Mouse (Mus musculus) layer of hippocampus, adult 2 months (tissue): ENCODE results near the gene Yars. TPM values are rescaled to one million over a fixed set of nuclear protein-coding genes. Genes with fewer than 3 reads are reported as not detected.

ENCODE experiments used
- DNase-seq, 2 experiments: peaks; one replicate each; pipeline ENCODE4 v3.0.0; 2022; ENCODE audit warnings: low spot score in 2 of 2
- H3K27ac ChIP-seq: fragments of 200-600 bp; 2 replicates; pipeline ENCODE4 v1.8.1; 2022
- H3K4me3 ChIP-seq: fragments of 200-600 bp; 2 replicates; pipeline ENCODE4 v1.8.1; 2022; ENCODE audit warnings: mild to moderate bottlenecking
- CTCF ChIP-seq: fragments of 200-600 bp; conservative IDR thresholded peaks from 2 replicates; pipeline ENCODE4 v1.8.1; 2022; ENCODE audit warnings: antibody characterized with exemption, mild to moderate bottlenecking, moderate library complexity
- total RNA-seq, 2 experiments: library from RNA; stranded (reverse); gene quantifications; 2 replicates each; pipeline ENCODE4 v1.2.3; 2021

The Yars gene
- total RNA-seq, 2 experiments from 2014 or later = 93.4 to 95.1 TPM

- H3K27ac ChIP-seq = no peak overlapping the region
- no peak for TF ChIP-seq CTCF
- no peak for DNase-seq
- H3K4me3 ChIP-seq = no peak overlapping the region
These were observed 67.2 kb downstream of the Yars start for GRCm38 (mm10) chr4:129256450-129257380.

- Histone ChIP-seq H3K4me3 (no peak overlapping the region), H3K27ac (no peak overlapping the region)
- TF ChIP-seq CTCF = no peak
- DNase-seq = no peak
These were observed 69.5 kb downstream of the Yars start for GRCm38 (mm10) chr4:129259101-129259500.

GRCm38 (mm10) chr4:129260678-129261077 lies 71.1 kb downstream of the Yars start:
- TF ChIP-seq CTCF = no peak
- no peak for DNase-seq
- Histone ChIP-seq H3K27ac (no peak overlapping the region), H3K4me3 (no peak overlapping the region)

GRCm38 (mm10) chr4:129261196-129261595 lies 71.6 kb downstream of the Yars start, which contains the start of gene C77080:
Gene C77080, minus strand, starts transcription at chr4:129261404.
- no peak within 1 kb of the TSS for H3K27ac ChIP-seq
- no peak within 1 kb of the TSS for H3K4me3 ChIP-seq
- no peak for DNase-seq
- TF ChIP-seq CTCF = no peak

GRCm38 (mm10) chr4:129263225-129264021 lies 73.9 kb downstream of the Yars start:
- Histone ChIP-seq H3K27ac (peak overlapping the region; percentile 10; the same call in 1 of the 2 replicates), H3K4me3 (no peak overlapping the region)
- DNase-seq = peak in 1 of 2 experiments; percentile 29
- TF ChIP-seq CTCF = no peak

- Histone ChIP-seq H3K27ac (no peak overlapping the region), H3K4me3 (no peak overlapping the region)
- TF ChIP-seq CTCF = no peak
- no peak for DNase-seq
These were observed 76.6 kb downstream of the Yars start for GRCm38 (mm10) chr4:129266191-129266590.

- DNase-seq = no peak
- Histone ChIP-seq H3K4me3 (no peak overlapping the region), H3K27ac (no peak overlapping the region)
- TF ChIP-seq CTCF = no peak
These were observed 77.3 kb downstream of the Yars start for GRCm38 (mm10) chr4:129266821-129267220.

GRCm38 (mm10) chr4:129268698-129269097 lies 79.1 kb downstream of the Yars start:
- no peak overlapping the region for H3K4me3 ChIP-seq
- H3K27ac ChIP-seq = no peak overlapping the region
- no peak for DNase-seq
- no peak for TF ChIP-seq CTCF

Other genes starting within 250 kb of the Yars start
- gene Azin2, start 227.3 kb upstream of the Yars start, total RNA-seq = 10 to 100 TPM; 35.2 to 39.9 TPM
- 10 to 100 TPM; 26.1 to 29.1 TPM for gene Ak2, start 197.8 kb upstream of the Yars start, total RNA-seq
- 10 to 100 TPM; 41.0 to 42.4 TPM for gene Rnf19b, start 131.5 kb upstream of the Yars start, total RNA-seq
- not detected for gene Tmem54, start 84.2 kb upstream of the Yars start, total RNA-seq
- gene Hpca, start 67.7 kb upstream of the Yars start, total RNA-seq = 1,000 to 10,000 TPM; 2,418 to 2,601 TPM
- gene Fndc5, start 52.8 kb upstream of the Yars start, total RNA-seq = 10 to 100 TPM; 77.5 to 78.6 TPM
- 10 to 100 TPM; 33.6 to 36.0 TPM for gene S100pbp, start within 50 bp of the Yars start, total RNA-seq
- gene C77080, start 71.6 kb downstream of the Yars start, total RNA-seq = 1 to 10 TPM; 6.7 to 7.4 TPM
- gene Sync, start 97.9 kb downstream of the Yars start, total RNA-seq = 1 to 10 TPM in 1 of 2 experiments, under 1 TPM in 1; 0.98 to 1.1 TPM
- gene Rbbp4, start 145.6 kb downstream of the Yars start, total RNA-seq = 100 to 1,000 TPM; 117 to 130 TPM
- gene Zbtb8os, start 145.9 kb downstream of the Yars start, total RNA-seq = 10 to 100 TPM; 31.8 to 32.3 TPM
- gene Zbtb8a, start 188.4 kb downstream of the Yars start, total RNA-seq = 1 to 10 TPM; 4.1 TPM